Mouse (Mus musculus): ENCODE results near the gene Drd5. TPM values are rescaled to one million over a fixed set of nuclear protein-coding genes. Genes with fewer than 3 reads are reported as not detected.
A peak's percentile ranks its signal among the peaks of the same experiment; 100 is the strongest.

Gene Drd5
- polyA plus RNA-seq, 1 experiment from 2014 or later, result 0.05 TPM

DNA sequence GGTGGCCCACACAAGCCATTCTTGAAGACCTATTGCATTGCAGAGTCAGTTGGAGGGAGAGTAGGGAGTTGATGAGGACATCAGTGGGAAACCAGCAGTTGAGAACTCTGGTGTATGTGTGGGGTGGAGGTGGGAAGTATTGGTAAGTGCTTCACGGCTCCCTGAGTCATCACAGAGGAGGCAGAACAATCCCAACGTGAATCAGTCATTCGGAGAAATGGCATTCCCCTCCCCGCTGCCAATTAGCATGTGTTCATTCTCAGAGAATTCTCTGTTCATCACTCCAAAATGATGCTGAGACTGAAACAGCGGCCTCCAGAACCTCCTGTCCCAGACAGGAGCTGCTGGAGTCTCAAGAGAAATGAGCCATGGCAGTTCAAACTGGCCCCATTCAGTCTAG lies 45.2 kb downstream of the Drd5 start:
- Histone ChIP-seq H3K4me3 (no peak overlapping the region), H3K27me3 (replicated peaks; ENCODE audit: low read depth, poor library complexity, severe bottlenecking) (peaks cover 13% of the 10 kb centered on the region), H3K9me3 (no peaks in the 10 kb centered on the region), H3K27ac (replicated peaks) (no peak overlapping the region), H3K36me3 (replicated peaks) (no peaks in the 10 kb centered on the region), H3K4me1 (peaks cover 31% of the 10 kb centered on the region)
- DNase-seq (ENCODE audit: low spot score), result no peak
- 86% methylated on average over 5 of the region's 5 CpGs for WGBS

DNA sequence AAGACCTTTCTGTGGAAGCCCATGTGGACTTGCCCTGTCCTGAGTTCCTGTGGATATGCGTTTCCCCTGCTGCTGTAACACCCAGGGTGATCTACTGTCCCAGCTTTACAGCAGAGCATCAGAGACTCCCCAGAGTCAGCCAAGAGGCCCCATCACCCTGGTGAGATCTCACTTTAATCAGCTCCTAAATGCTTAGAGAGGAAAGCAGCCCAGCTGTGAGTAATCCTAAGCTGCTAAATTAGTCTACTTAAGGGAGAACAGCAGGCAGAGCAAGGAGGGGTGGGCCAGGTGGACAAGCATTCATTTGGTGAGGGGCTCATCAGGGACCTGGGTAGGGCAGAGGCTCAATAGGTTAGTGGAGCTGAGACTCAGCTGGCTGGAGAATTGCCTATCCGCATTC lies 46.4 kb downstream of the Drd5 start:
- Histone ChIP-seq H3K4me3 (no peak overlapping the region), H3K4me1 (peaks cover 31% of the 10 kb centered on the region), H3K27me3 (replicated peaks; ENCODE audit: low read depth, poor library complexity, severe bottlenecking) (peaks cover 13% of the 10 kb centered on the region), H3K27ac (replicated peaks) (0 out of 2 replicates have a peak overlapping the region, but pooled peaks have one; percentile 2), H3K9me3 (no peaks in the 10 kb centered on the region), H3K36me3 (replicated peaks) (no peaks in the 10 kb centered on the region)
- no peak for DNase-seq (ENCODE audit: low spot score)
- 35% methylated on average over 2 of the region's 2 CpGs for WGBS

GRCm38 (mm10) chr5:38366650-38367470 lies 47.7 kb downstream of the Drd5 start:
- 9% methylated on average over 18 of the region's 18 CpGs for WGBS
- H3K4me3 ChIP-seq, result peak overlapping the region; percentile 51
- peak; percentile 53 for DNase-seq (ENCODE audit: low spot score)
- H3K27ac ChIP-seq (replicated peaks), result peak overlapping the region; percentile 65
- H3K9me3 ChIP-seq, result no peaks in the 10 kb centered on the region
- H3K36me3 ChIP-seq (replicated peaks), result no peaks in the 10 kb centered on the region
- peaks cover 13% of the 10 kb centered on the region for H3K27me3 ChIP-seq (replicated peaks; ENCODE audit: low read depth, poor library complexity, severe bottlenecking)
- H3K4me1 ChIP-seq, result peaks cover 32% of the 10 kb centered on the region

DNA sequence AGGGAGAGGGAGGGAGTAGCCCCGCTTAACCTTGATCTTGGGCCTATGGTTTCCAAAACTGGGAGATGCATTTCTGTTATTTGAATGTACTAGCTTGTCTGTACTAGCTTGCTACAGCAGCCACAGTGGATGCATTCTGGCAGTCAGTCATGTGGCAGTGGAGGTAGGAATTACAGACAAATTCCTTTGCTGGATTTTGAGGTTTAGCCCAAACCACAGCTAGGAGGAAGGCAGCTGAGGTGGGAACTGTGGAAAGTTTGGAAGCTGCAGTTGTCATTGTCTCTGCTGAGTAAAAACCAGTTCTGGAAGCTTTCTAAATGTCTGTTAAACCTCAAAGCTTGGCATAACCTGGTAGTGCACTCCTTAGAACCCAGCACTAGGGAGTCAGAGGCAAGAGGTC lies 52.1 kb downstream of the Drd5 start:
- Histone ChIP-seq H3K27me3 (replicated peaks; ENCODE audit: low read depth, poor library complexity, severe bottlenecking) (no peaks in the 10 kb centered on the region), H3K27ac (replicated peaks) (no peak overlapping the region), H3K4me3 (no peak overlapping the region), H3K4me1 (peaks cover 34% of the 10 kb centered on the region), H3K9me3 (no peaks in the 10 kb centered on the region), H3K36me3 (replicated peaks) (no peaks in the 10 kb centered on the region)
- DNase-seq (ENCODE audit: low spot score), result no peak
- WGBS, result 91% methylated on average over 1 of the region's 1 CpGs

Other genes starting within 250 kb of the Drd5 start
- 110 and 128 TPM in 2 replicates for gene Nsg1, start 159.5 kb upstream of the Drd5 start, polyA plus RNA-seq (2016; fragmentation: Nextera tagmentation; extraction: Ambion mirVana)
- gene Zbtb49, start 98.9 kb upstream of the Drd5 start, polyA plus RNA-seq (2016; fragmentation: Nextera tagmentation; extraction: Ambion mirVana), result 19.1 and 20.7 TPM in 2 replicates
- gene Lyar, start 98.9 kb upstream of the Drd5 start, polyA plus RNA-seq (2016; fragmentation: Nextera tagmentation; extraction: Ambion mirVana), result 193 and 201 TPM in 2 replicates
- gene Tmem128, start 59.2 kb upstream of the Drd5 start, polyA plus RNA-seq (2016; fragmentation: Nextera tagmentation; extraction: Ambion mirVana), result 71.4 and 75.8 TPM in 2 replicates
- 0.45 and 0.60 TPM in 2 replicates for gene Otop1, start 43.4 kb upstream of the Drd5 start, polyA plus RNA-seq (2016; fragmentation: Nextera tagmentation; extraction: Ambion mirVana)
- 0.34 TPM in 1 of 2 replicates, not detected in the other for gene Slc2a9, start 183.8 kb downstream of the Drd5 start, polyA plus RNA-seq (2016; fragmentation: Nextera tagmentation; extraction: Ambion mirVana)
- 200 and 203 TPM in 2 replicates for gene Wdr1, start 243.9 kb downstream of the Drd5 start, polyA plus RNA-seq (2016; fragmentation: Nextera tagmentation; extraction: Ambion mirVana)

Data from embryonic facial prominence, embryonic 10.5 days (tissue).